Mouse (Mus musculus): ENCODE data around the gene Rab10. TPM values are rescaled to one million over a fixed set of nuclear protein-coding genes. Genes with fewer than 3 reads are reported as not detected.
A peak's percentile ranks its signal among the peaks of the same experiment; 100 is the strongest.

Rab10 gene
- polyA plus RNA-seq, 1 experiment from 2014 or later = 71.1 TPM

GRCm38 (mm10) chr12:3285919-3286318 is 23.9 kb downstream of the Rab10 start:
- Histone ChIP-seq H3K4me1 (replicated peaks; ENCODE audit: control insufficient read depth, insufficient read depth, low read length) (peaks cover 28% of the 10 kb centered on the region), H3K36me3 (ENCODE audit: control insufficient read depth, insufficient read depth, low read length) (no peaks in the 10 kb centered on the region), H3K9me3 (ENCODE audit: control insufficient read depth, low read length) (no peaks in the 10 kb centered on the region), H3K4me2 (peak overlapping the region; percentile 2), H3K27ac (ENCODE audit: low read depth, low read length) (peak overlapping the region; percentile 81), H3K4me3 (ENCODE audit: low read depth, low read length) (no peak overlapping the region), H3K27me3 (replicated peaks; ENCODE audit: control insufficient read depth, insufficient read depth, low read length) (no peaks in the 10 kb centered on the region), H3K9ac (ENCODE audit: low read depth, low read length) (no peak overlapping the region)
- 35% methylated on average over 1 of the region's 1 CpGs for WGBS
- ATAC-seq (replicated peaks; ENCODE audit: low FRiP score) (peak; percentile 71), DNase-seq (ENCODE audit: low spot score) (no peak)

DNA sequence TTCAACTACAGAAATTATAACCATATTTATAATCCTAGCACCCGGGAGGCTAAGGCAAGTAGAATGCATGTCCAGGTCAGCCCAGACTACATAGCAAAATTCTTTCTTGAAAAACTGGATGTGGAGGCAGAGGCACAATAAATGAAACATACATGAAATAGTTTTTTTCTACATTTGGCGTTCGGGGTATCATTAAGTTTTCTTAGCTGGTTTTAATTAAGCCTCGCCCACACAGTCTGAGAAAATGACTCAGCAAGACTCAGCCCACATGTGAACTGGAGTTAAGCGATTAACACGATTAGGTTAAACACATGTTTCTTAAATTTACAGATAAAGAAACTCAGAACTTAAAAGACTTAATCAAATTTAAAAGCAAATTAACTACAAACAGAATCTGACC is 24.4 kb downstream of the Rab10 start:
- no peak overlapping the region for H3K27ac ChIP-seq (ENCODE audit: low read depth, low read length)
- peaks cover 24% of the 10 kb centered on the region for H3K4me1 ChIP-seq (replicated peaks; ENCODE audit: control insufficient read depth, insufficient read depth, low read length)

DNA sequence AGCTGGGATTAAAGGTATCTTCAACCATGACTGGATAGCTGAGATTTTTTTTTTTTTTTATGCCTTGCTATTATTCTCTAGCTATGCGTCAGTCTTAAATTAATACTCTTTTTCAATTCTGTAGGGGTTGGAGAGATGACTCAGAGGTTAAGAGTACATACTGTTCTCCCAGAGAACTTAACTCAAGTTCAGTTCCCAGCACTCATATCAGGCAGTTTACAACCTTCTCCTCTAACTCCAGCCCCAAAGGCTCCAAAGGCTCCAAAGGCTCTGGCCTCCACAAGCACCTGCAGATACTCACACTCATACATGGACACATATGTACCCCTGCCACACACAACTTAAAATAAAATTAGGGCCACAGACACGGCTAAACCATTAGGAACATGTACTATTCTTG is 25.3 kb downstream of the Rab10 start:
- H3K4me3 ChIP-seq (ENCODE audit: low read depth, low read length) = no peak overlapping the region
- H3K36me3 ChIP-seq (ENCODE audit: control insufficient read depth, insufficient read depth, low read length) = no peaks in the 10 kb centered on the region
- H3K9ac ChIP-seq (ENCODE audit: low read depth, low read length) = no peak overlapping the region; the same call in 1 of the 2 replicates
- WGBS = 74% methylated on average over 2 of the region's 2 CpGs
- DNase-seq (ENCODE audit: low spot score) (no peak), ATAC-seq (replicated peaks; ENCODE audit: low FRiP score) (no peak)
- H3K27me3 ChIP-seq (replicated peaks; ENCODE audit: control insufficient read depth, insufficient read depth, low read length) = no peaks in the 10 kb centered on the region
- 0 out of 2 replicates have a peak overlapping the region, but pooled peaks have one; percentile 16 for H3K27ac ChIP-seq (ENCODE audit: low read depth, low read length)
- H3K4me2 ChIP-seq = no peak overlapping the region; the same call in 1 of the 2 replicates
- H3K9me3 ChIP-seq (ENCODE audit: control insufficient read depth, low read length) = no peaks in the 10 kb centered on the region
- H3K4me1 ChIP-seq (replicated peaks; ENCODE audit: control insufficient read depth, insufficient read depth, low read length) = peaks cover 24% of the 10 kb centered on the region

More for the DNA sequence above, 24.4 kb downstream of the Rab10 start:
- Histone ChIP-seq H3K9ac (ENCODE audit: low read depth, low read length) (no peak overlapping the region), H3K36me3 (ENCODE audit: control insufficient read depth, insufficient read depth, low read length) (no peaks in the 10 kb centered on the region), H3K27me3 (replicated peaks; ENCODE audit: control insufficient read depth, insufficient read depth, low read length) (no peaks in the 10 kb centered on the region), H3K4me3 (ENCODE audit: low read depth, low read length) (no peak overlapping the region), H3K4me2 (peak overlapping the region; percentile 69), H3K9me3 (ENCODE audit: control insufficient read depth, low read length) (no peaks in the 10 kb centered on the region)
- DNase-seq (ENCODE audit: low spot score) = no peak
- ATAC-seq (replicated peaks; ENCODE audit: low FRiP score) = peak; percentile 78
- 48% methylated on average over 6 of the region's 6 CpGs for WGBS

GRCm38 (mm10) chr12:3283829-3284440 is 25.8 kb downstream of the Rab10 start:
- DNase-seq (ENCODE audit: low spot score) = no peak
- Histone ChIP-seq H3K27me3 (replicated peaks; ENCODE audit: control insufficient read depth, insufficient read depth, low read length) (no peaks in the 10 kb centered on the region), H3K9me3 (ENCODE audit: control insufficient read depth, low read length) (no peaks in the 10 kb centered on the region), H3K4me3 (ENCODE audit: low read depth, low read length) (no peak overlapping the region), H3K36me3 (ENCODE audit: control insufficient read depth, insufficient read depth, low read length) (no peaks in the 10 kb centered on the region), H3K9ac (ENCODE audit: low read depth, low read length) (no peak overlapping the region), H3K4me2 (no peak overlapping the region), H3K4me1 (replicated peaks; ENCODE audit: control insufficient read depth, insufficient read depth, low read length) (peaks cover 28% of the 10 kb centered on the region), H3K27ac (ENCODE audit: low read depth, low read length) (no peak overlapping the region)
- ATAC-seq (replicated peaks; ENCODE audit: low FRiP score) = peak; percentile 37; the same call in 1 of the 2 replicates
- WGBS = 54% methylated on average over 4 of the region's 4 CpGs

GRCm38 (mm10) chr12:3282954-3283353 is 26.8 kb downstream of the Rab10 start:
- WGBS = 62% methylated on average over 1 of the region's 1 CpGs
- H3K4me2 ChIP-seq = no peak overlapping the region
- H3K27ac ChIP-seq (ENCODE audit: low read depth, low read length) = peak overlapping the region; percentile 58; the same call in 1 of the 2 replicates
- no peaks in the 10 kb centered on the region for H3K36me3 ChIP-seq (ENCODE audit: control insufficient read depth, insufficient read depth, low read length)
- ATAC-seq (replicated peaks; ENCODE audit: low FRiP score) (no peak), DNase-seq (ENCODE audit: low spot score) (no peak)
- H3K9me3 ChIP-seq (ENCODE audit: control insufficient read depth, low read length) = no peaks in the 10 kb centered on the region
- no peaks in the 10 kb centered on the region for H3K27me3 ChIP-seq (replicated peaks; ENCODE audit: control insufficient read depth, insufficient read depth, low read length)
- no peak overlapping the region for H3K9ac ChIP-seq (ENCODE audit: low read depth, low read length)
- H3K4me1 ChIP-seq (replicated peaks; ENCODE audit: control insufficient read depth, insufficient read depth, low read length) = peaks cover 28% of the 10 kb centered on the region
- no peak overlapping the region for H3K4me3 ChIP-seq (ENCODE audit: low read depth, low read length)

DNA sequence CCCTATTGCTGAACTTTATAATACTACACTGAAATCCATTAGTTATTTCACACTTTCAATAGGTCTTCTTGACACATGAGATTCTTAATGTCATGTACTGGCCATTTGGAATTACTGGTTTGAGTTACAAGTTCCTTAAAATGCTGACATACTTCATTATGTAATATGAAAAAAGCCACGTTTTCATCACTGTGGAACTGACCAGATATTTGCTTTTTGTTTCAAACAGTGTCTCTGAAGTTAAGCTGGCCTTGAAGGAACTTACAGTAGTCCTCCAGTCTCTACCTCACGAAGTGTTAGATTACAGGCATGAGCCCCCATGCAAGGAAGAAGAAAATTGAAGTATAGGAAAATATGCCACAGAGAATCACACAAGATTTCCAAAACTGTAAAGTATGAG is 27.2 kb downstream of the Rab10 start:
- Histone ChIP-seq H3K9ac (ENCODE audit: low read depth, low read length) (no peak overlapping the region), H3K36me3 (ENCODE audit: control insufficient read depth, insufficient read depth, low read length) (no peaks in the 10 kb centered on the region), H3K27ac (ENCODE audit: low read depth, low read length) (0 out of 2 replicates have a peak overlapping the region, but pooled peaks have one; percentile 58), H3K4me3 (ENCODE audit: low read depth, low read length) (no peak overlapping the region), H3K4me1 (replicated peaks; ENCODE audit: control insufficient read depth, insufficient read depth, low read length) (peaks cover 28% of the 10 kb centered on the region), H3K9me3 (ENCODE audit: control insufficient read depth, low read length) (no peaks in the 10 kb centered on the region), H3K27me3 (replicated peaks; ENCODE audit: control insufficient read depth, insufficient read depth, low read length) (no peaks in the 10 kb centered on the region), H3K4me2 (no peak overlapping the region)
- DNase-seq (ENCODE audit: low spot score) = no peak
- ATAC-seq (replicated peaks; ENCODE audit: low FRiP score) = no peak
- 70% methylated on average over 2 of the region's 2 CpGs for WGBS

DNA sequence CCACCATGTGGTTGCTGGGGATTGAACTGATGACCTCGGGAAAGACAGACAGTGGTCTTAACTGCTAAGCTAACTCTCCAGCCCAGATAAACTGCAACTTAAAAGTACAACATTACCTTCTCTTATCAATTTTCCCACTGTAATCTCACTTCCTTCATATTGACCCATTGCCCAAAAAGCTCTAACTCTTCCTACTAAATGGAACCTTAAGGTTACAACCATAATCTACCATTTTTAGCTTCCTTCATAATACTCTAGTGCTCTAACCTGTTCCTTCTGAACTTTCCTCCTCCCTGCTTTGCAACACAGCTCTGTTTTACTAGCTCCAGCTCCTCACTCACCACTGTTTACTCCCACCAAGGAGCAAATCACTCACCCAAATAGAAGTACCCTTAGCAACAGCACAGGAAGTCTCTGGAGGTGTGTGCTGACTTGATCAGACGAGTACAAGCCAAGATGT is 30.9 kb downstream of the Rab10 start:
- H3K9me3 ChIP-seq (ENCODE audit: control insufficient read depth, low read length) = no peaks in the 10 kb centered on the region
- no peaks in the 10 kb centered on the region for H3K27me3 ChIP-seq (replicated peaks; ENCODE audit: control insufficient read depth, insufficient read depth, low read length)
- no peak overlapping the region for H3K27ac ChIP-seq (ENCODE audit: low read depth, low read length)
- H3K4me1 ChIP-seq (replicated peaks; ENCODE audit: control insufficient read depth, insufficient read depth, low read length) = peaks cover 14% of the 10 kb centered on the region
- no peak overlapping the region for H3K4me3 ChIP-seq (ENCODE audit: low read depth, low read length)
- ATAC-seq (replicated peaks; ENCODE audit: low FRiP score) = 0 out of 2 replicates have a peak, but pooled peaks have one; percentile 46
- no peaks in the 10 kb centered on the region for H3K36me3 ChIP-seq (ENCODE audit: control insufficient read depth, insufficient read depth, low read length)
- WGBS = 39% methylated on average over 2 of the region's 2 CpGs
- no peak overlapping the region for H3K4me2 ChIP-seq
- no peak for DNase-seq (ENCODE audit: low spot score)
- H3K9ac ChIP-seq (ENCODE audit: low read depth, low read length) = no peak overlapping the region

DNA sequence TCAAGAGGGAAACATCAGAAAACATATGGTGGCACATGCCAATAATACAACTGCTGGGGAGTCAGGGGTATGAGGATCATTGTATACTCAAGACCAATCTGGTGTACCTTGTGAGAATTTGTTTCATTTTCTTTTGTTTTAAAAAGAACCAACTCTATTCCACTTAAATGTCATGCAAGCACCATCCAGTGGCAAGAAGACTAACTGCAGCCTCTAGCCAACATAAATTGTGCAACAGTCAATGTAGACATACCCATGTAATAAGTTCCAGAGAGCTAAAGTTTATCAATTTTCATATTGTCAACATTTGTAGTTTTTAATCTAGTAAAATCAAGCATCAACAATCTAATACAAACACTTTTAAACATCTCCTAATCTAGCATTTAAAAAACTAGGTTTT is 39.0 kb downstream of the Rab10 start:
- Histone ChIP-seq H3K4me3 (ENCODE audit: low read depth, low read length) (no peak overlapping the region), H3K36me3 (ENCODE audit: control insufficient read depth, insufficient read depth, low read length) (no peaks in the 10 kb centered on the region), H3K9ac (ENCODE audit: low read depth, low read length) (no peak overlapping the region), H3K4me1 (replicated peaks; ENCODE audit: control insufficient read depth, insufficient read depth, low read length) (peaks cover 6% of the 10 kb centered on the region; the same call in 1 of the 2 replicates), H3K27ac (ENCODE audit: low read depth, low read length) (no peak overlapping the region), H3K9me3 (ENCODE audit: control insufficient read depth, low read length) (no peaks in the 10 kb centered on the region), H3K4me2 (no peak overlapping the region), H3K27me3 (replicated peaks; ENCODE audit: control insufficient read depth, insufficient read depth, low read length) (no peaks in the 10 kb centered on the region)
- ATAC-seq (replicated peaks; ENCODE audit: low FRiP score) = no peak
- DNase-seq (ENCODE audit: low spot score) = no peak

DNA sequence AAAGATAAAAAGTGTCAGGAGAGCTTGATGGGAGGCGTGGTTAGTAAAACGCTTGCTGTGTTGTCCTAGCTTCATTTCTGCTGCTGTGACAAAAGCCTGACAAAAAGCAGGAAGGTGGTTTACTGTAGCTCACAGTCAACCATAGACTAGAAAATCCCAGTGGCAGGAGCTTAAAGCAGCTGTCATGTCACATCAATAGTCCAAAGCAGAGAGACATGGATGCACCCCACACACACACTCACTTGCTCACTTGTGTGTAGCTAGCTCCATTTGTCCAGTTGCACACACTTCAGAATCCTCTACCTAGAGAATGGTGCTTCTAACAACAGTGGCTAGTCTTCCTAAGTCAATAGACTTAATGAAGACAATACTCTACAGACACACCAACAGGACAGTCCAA is 42.4 kb downstream of the Rab10 start:
- Histone ChIP-seq H3K36me3 (ENCODE audit: control insufficient read depth, insufficient read depth, low read length) (peaks cover 4% of the 10 kb centered on the region; the same call in 1 of the 2 replicates), H3K4me1 (replicated peaks; ENCODE audit: control insufficient read depth, insufficient read depth, low read length) (peaks cover 9% of the 10 kb centered on the region), H3K27me3 (replicated peaks; ENCODE audit: control insufficient read depth, insufficient read depth, low read length) (no peaks in the 10 kb centered on the region), H3K9ac (ENCODE audit: low read depth, low read length) (no peak overlapping the region), H3K27ac (ENCODE audit: low read depth, low read length) (no peak overlapping the region), H3K4me3 (ENCODE audit: low read depth, low read length) (no peak overlapping the region), H3K9me3 (ENCODE audit: control insufficient read depth, low read length) (no peaks in the 10 kb centered on the region), H3K4me2 (no peak overlapping the region)
- DNase-seq (ENCODE audit: low spot score) (no peak), ATAC-seq (replicated peaks; ENCODE audit: low FRiP score) (no peak)
- WGBS = 80% methylated on average over 2 of the region's 2 CpGs

All from liver, embryonic 11.5 days (tissue).